Mouse (Mus musculus): ENCODE measurements around the gene Lamtor3. TPM values are rescaled to one million over a fixed set of nuclear protein-coding genes. Genes with fewer than 3 reads are reported as not detected.

The Lamtor3 gene
- polyA plus RNA-seq, 1 experiment: 45.9 TPM

- TF ChIP-seq CTCF (IDR thresholded peaks at IDR 0.05; ENCODE audit: borderline replicate concordance, control insufficient read depth, extremely low read depth, insufficient read depth, low read length, poor library complexity) (no peak), POLR2A (IDR thresholded peaks at IDR 0.05; ENCODE audit: control insufficient read depth, extremely low read depth, insufficient read depth, low read length, poor library complexity) (no peak)
- Histone ChIP-seq H3K36me3 (ENCODE audit: control insufficient read depth, insufficient read depth, low read length) (peaks cover 43% of the 10 kb centered on the region), H3K4me3 (ENCODE audit: control insufficient read depth, insufficient read depth, low read length) (no peak overlapping the region), H3K4me1 (replicated peaks; ENCODE audit: control insufficient read depth, insufficient read depth, low read length) (no peaks in the 10 kb centered on the region), H3K27ac (ENCODE audit: control insufficient read depth, insufficient read depth, low read length) (no peak overlapping the region), H3K27me3 (ENCODE audit: control insufficient read depth, insufficient read depth, low read length) (no peaks in the 10 kb centered on the region)
- DNase-seq: no peak
- WGBS: 92% methylated on average over 4 of the region's 4 CpGs
These were observed 8.7 kb downstream of the Lamtor3 start for GRCm38 (mm10) chr3:137927010-137927409.

GRCm38 (mm10) chr3:137929940-137930339 lies 11.6 kb downstream of the Lamtor3 start:
- peaks cover 49% of the 10 kb centered on the region for H3K36me3 ChIP-seq (ENCODE audit: control insufficient read depth, insufficient read depth, low read length)

DNA sequence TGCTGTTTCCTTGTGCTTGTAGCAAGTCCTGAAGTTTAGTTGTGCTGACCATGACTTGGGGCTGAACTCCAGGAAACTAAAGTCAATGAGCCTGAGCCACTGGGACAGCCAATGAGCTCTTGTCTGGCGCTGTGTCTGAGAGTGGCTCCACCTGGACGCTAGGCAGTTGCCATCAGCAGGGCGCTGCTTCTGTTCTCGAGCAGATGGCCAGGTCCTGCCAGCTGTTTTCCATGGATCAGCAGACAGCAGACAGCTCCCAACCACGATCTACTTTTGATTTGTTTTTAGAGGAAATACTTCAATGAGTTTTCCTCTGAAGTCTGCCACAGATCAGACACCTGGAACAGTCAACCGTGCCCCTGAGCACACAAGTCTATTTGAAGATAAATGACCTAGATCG lies 14.4 kb downstream of the Lamtor3 start:
- peaks cover 54% of the 10 kb centered on the region for H3K36me3 ChIP-seq (ENCODE audit: control insufficient read depth, insufficient read depth, low read length)
- H3K4me1 ChIP-seq (replicated peaks; ENCODE audit: control insufficient read depth, insufficient read depth, low read length): peaks cover 6% of the 10 kb centered on the region
- H3K27ac ChIP-seq (ENCODE audit: control insufficient read depth, insufficient read depth, low read length): no peak overlapping the region
- H3K4me3 ChIP-seq (ENCODE audit: control insufficient read depth, insufficient read depth, low read length): no peak overlapping the region
- no peaks in the 10 kb centered on the region for H3K27me3 ChIP-seq (ENCODE audit: control insufficient read depth, insufficient read depth, low read length)
- TF ChIP-seq CTCF (IDR thresholded peaks at IDR 0.05; ENCODE audit: borderline replicate concordance, control insufficient read depth, extremely low read depth, insufficient read depth, low read length, poor library complexity) (no peak), POLR2A (IDR thresholded peaks at IDR 0.05; ENCODE audit: control insufficient read depth, extremely low read depth, insufficient read depth, low read length, poor library complexity) (no peak)
- WGBS: 27% methylated on average over 7 of the region's 7 CpGs
- DNase-seq: no peak

More at GRCm38 (mm10) chr3:137929940-137930339, 11.6 kb downstream of the Lamtor3 start:
- WGBS: 96% methylated on average over 3 of the region's 3 CpGs
- TF ChIP-seq CTCF (IDR thresholded peaks at IDR 0.05; ENCODE audit: borderline replicate concordance, control insufficient read depth, extremely low read depth, insufficient read depth, low read length, poor library complexity) (no peak), POLR2A (IDR thresholded peaks at IDR 0.05; ENCODE audit: control insufficient read depth, extremely low read depth, insufficient read depth, low read length, poor library complexity) (no peak)
- no peak overlapping the region for H3K27ac ChIP-seq (ENCODE audit: control insufficient read depth, insufficient read depth, low read length)
- peaks cover 6% of the 10 kb centered on the region for H3K4me1 ChIP-seq (replicated peaks; ENCODE audit: control insufficient read depth, insufficient read depth, low read length)
- no peak overlapping the region for H3K4me3 ChIP-seq (ENCODE audit: control insufficient read depth, insufficient read depth, low read length)
- H3K27me3 ChIP-seq (ENCODE audit: control insufficient read depth, insufficient read depth, low read length): no peaks in the 10 kb centered on the region
- DNase-seq: no peak

- WGBS: 89% methylated on average over 3 of the region's 3 CpGs
- no peak overlapping the region for H3K27ac ChIP-seq (ENCODE audit: control insufficient read depth, insufficient read depth, low read length)
- H3K4me1 ChIP-seq (replicated peaks; ENCODE audit: control insufficient read depth, insufficient read depth, low read length): peaks cover 6% of the 10 kb centered on the region
- H3K4me3 ChIP-seq (ENCODE audit: control insufficient read depth, insufficient read depth, low read length): no peak overlapping the region
- no peak for TF ChIP-seq CTCF (IDR thresholded peaks at IDR 0.05; ENCODE audit: borderline replicate concordance, control insufficient read depth, extremely low read depth, insufficient read depth, low read length, poor library complexity)
- TF ChIP-seq POLR2A (IDR thresholded peaks at IDR 0.05; ENCODE audit: control insufficient read depth, extremely low read depth, insufficient read depth, low read length, poor library complexity): no peak
- peaks cover 52% of the 10 kb centered on the region for H3K36me3 ChIP-seq (ENCODE audit: control insufficient read depth, insufficient read depth, low read length)
- no peaks in the 10 kb centered on the region for H3K27me3 ChIP-seq (ENCODE audit: control insufficient read depth, insufficient read depth, low read length)
- no peak for DNase-seq
These were observed 15.7 kb downstream of the Lamtor3 start for GRCm38 (mm10) chr3:137933986-137934385.

GRCm38 (mm10) chr3:137935570-137936525 lies 17.5 kb downstream of the Lamtor3 start:
- no peak for DNase-seq
- Histone ChIP-seq H3K4me1 (replicated peaks; ENCODE audit: control insufficient read depth, insufficient read depth, low read length) (peaks cover 6% of the 10 kb centered on the region), H3K4me3 (ENCODE audit: control insufficient read depth, insufficient read depth, low read length) (no peak overlapping the region)

DNA sequence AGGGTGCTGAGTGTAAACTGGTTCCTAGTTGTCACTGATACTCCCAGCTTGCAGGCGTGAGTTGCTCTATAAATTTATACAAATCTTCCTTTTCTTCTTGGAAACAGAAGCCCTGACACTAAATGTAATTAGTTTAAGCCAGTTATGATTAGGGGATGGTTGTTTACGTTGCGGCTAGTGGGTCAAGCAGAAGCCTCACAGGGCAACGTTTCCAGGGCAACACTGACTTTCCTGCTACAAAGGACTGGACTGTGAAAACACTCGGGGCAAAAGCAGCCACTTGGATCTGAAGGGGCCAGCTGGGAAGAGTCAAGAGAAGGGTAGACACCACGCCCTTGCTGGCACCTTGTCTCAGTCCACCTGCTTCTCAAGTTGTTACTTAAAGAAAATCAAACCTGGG lies 18.2 kb downstream of the Lamtor3 start:
- 90% methylated on average over 6 of the region's 6 CpGs for WGBS
- no peak overlapping the region for H3K4me3 ChIP-seq (ENCODE audit: control insufficient read depth, insufficient read depth, low read length)
- no peak for DNase-seq
- H3K27ac ChIP-seq (ENCODE audit: control insufficient read depth, insufficient read depth, low read length): no peak overlapping the region
- H3K27me3 ChIP-seq (ENCODE audit: control insufficient read depth, insufficient read depth, low read length): no peaks in the 10 kb centered on the region
- H3K4me1 ChIP-seq (replicated peaks; ENCODE audit: control insufficient read depth, insufficient read depth, low read length): peaks cover 6% of the 10 kb centered on the region
- TF ChIP-seq CTCF (IDR thresholded peaks at IDR 0.05; ENCODE audit: borderline replicate concordance, control insufficient read depth, extremely low read depth, insufficient read depth, low read length, poor library complexity) (no peak), POLR2A (IDR thresholded peaks at IDR 0.05; ENCODE audit: control insufficient read depth, extremely low read depth, insufficient read depth, low read length, poor library complexity) (no peak)
- H3K36me3 ChIP-seq (ENCODE audit: control insufficient read depth, insufficient read depth, low read length): peaks cover 39% of the 10 kb centered on the region

More at GRCm38 (mm10) chr3:137935570-137936525, 17.5 kb downstream of the Lamtor3 start:
- 81% methylated on average over 5 of the region's 5 CpGs for WGBS
- Histone ChIP-seq H3K36me3 (ENCODE audit: control insufficient read depth, insufficient read depth, low read length) (peaks cover 35% of the 10 kb centered on the region), H3K27ac (ENCODE audit: control insufficient read depth, insufficient read depth, low read length) (no peak overlapping the region), H3K27me3 (ENCODE audit: control insufficient read depth, insufficient read depth, low read length) (no peaks in the 10 kb centered on the region)
- TF ChIP-seq CTCF (IDR thresholded peaks at IDR 0.05; ENCODE audit: borderline replicate concordance, control insufficient read depth, extremely low read depth, insufficient read depth, low read length, poor library complexity) (no peak), POLR2A (IDR thresholded peaks at IDR 0.05; ENCODE audit: control insufficient read depth, extremely low read depth, insufficient read depth, low read length, poor library complexity) (no peak)

Measured in thymus, adult 2 months (tissue).